Mouse (Mus musculus) lung, adult 2 months (tissue): ENCODE data around the gene Cadps.

ENCODE experiments used
- CTCF ChIP-seq: fragments of 200-500 bp; IDR thresholded peaks from 2 replicates; pipeline ENCODE4 v1.5.1; 2011; ENCODE audit warnings: mild to moderate bottlenecking, low read length, control low read depth; ENCODE audit not compliant: insufficient read depth
- POLR2A ChIP-seq: fragments of 200-500 bp; IDR thresholded peaks from 2 replicates; pipeline ENCODE4 v1.6.1; 2011; ENCODE audit warnings: low read depth, mild to moderate bottlenecking, control low read depth, low read length, borderline replicate concordance; ENCODE audit errors: extremely low read depth

DNA sequence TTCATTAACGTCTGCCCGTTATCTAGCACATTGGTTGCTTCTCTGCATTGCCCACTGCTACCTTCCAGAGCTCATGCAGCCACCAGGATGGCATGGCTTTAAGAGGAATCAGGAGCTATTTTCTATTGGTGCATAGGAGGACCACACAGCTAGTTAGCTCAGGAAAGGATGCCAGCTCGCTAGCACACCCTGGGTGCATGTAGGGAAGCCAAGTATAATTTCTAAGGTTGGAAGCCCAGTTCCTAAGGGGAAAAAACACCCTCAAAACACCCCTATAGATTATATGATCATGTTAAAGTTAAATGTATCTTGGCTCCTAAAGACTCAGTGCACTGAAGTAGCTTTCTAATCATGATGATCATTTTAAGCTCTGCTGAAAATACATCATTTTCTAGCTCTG lies 372.1 kb downstream of the Cadps start:
- TF ChIP-seq CTCF (no peak), POLR2A (no peak)
